Mouse (Mus musculus) heart, postnatal 0 days (tissue): ENCODE measurements around the gene Rasal2. TPM values are rescaled to one million over a fixed set of nuclear protein-coding genes. Genes with fewer than 3 reads are reported as not detected.

Experiments used
- ATAC-seq: fragments of 200-750 bp; cut with Nextera tagmentation; 2 replicates; pipeline ENCODE4 v1.8.0; 2017; ENCODE audit warnings: low read depth, moderate number of reproducible peaks, moderate library complexity; ENCODE audit not compliant: insufficient read depth
- DNase-seq: peaks from one replicate; pipeline ENCODE4 v3.0.0-alpha.2; 2016; ENCODE audit warnings: low spot score
- H3K27ac ChIP-seq: fragments of 300-500 bp; sonication (generic); 2 replicates; pipeline ENCODE4 v1.5.1; 2014; ENCODE audit warnings: low read depth, mild to moderate bottlenecking
- H3K27me3 ChIP-seq: fragments of 300-500 bp; sonication (generic); 2 replicates; pipeline ENCODE4 v1.6.1; 2014; ENCODE audit warnings: low read length, mixed read lengths; ENCODE audit not compliant: control insufficient read depth, insufficient read depth
- H3K36me3 ChIP-seq: fragments of 300-500 bp; sonication (generic); replicated peaks from 2 replicates; pipeline ENCODE4 v1.6.1; 2014; ENCODE audit warnings: low read length, mixed read lengths; ENCODE audit not compliant: control insufficient read depth, insufficient read depth
- H3K4me1 ChIP-seq: fragments of 300-500 bp; sonication (generic); 2 replicates; pipeline ENCODE4 v1.6.1; 2014; ENCODE audit warnings: antibody characterized with exemption; ENCODE audit not compliant: control insufficient read depth, insufficient read depth
- H3K4me2 ChIP-seq: fragments of 300-500 bp; sonication (generic); 2 replicates; pipeline ENCODE4 v1.6.1; 2014; ENCODE audit warnings: low read depth, mild to moderate bottlenecking, low read length, moderate library complexity
- H3K4me3 ChIP-seq: fragments of 300-500 bp; sonication (generic); 2 replicates; pipeline ENCODE4 v1.5.1; 2014; ENCODE audit warnings: low read depth, low read length
- H3K9ac ChIP-seq: fragments of 300-500 bp; sonication (generic); replicated peaks from 2 replicates; pipeline ENCODE4 v1.6.1; 2014; ENCODE audit warnings: low read depth, low read length, mixed read lengths
- H3K9me3 ChIP-seq: fragments of 300-500 bp; sonication (generic); replicated peaks from 2 replicates; pipeline ENCODE4 v1.6.1; 2016; ENCODE audit warnings: low read length; ENCODE audit not compliant: control insufficient read depth
- CTCF ChIP-seq: IDR thresholded peaks from 2 replicates; pipeline ENCODE4 v1.5.1; 2016; ENCODE audit warnings: antibody characterized with exemption, control low read depth, low read depth
- EP300 ChIP-seq: IDR thresholded peaks from 2 replicates; pipeline ENCODE4 v1.6.1; 2016; ENCODE audit warnings: antibody characterized with exemption, low read depth
- WGBS: fragments of 180-500 bp; shearing (Covaris S2); extraction: QIAGEN DNeasy Blood & Tissue Kit; methylation state at CpG from one replicate; pipeline ENCODE4 v1.1.7; 2014; 5-methylcytosine and 5-hydroxymethylcytosine counted together
- polyA plus RNA-seq: library from polyadenylated mRNA; unstranded; fragments of >200 nt; fragmentation: Nextera tagmentation; extraction: Ambion mirVana; gene quantifications from 2 replicates; pipeline ENCODE4 v1.2.1, GENCODE M21; 2015
- total RNA-seq: library from RNA; depleted of rRNA; stranded (reverse); fragments of >200 nt; gene quantifications from 2 replicates; pipeline ENCODE4 v1.2.3, GENCODE M21; 2014; ENCODE audit warnings: low replicate concordance

Rasal2 gene
- total and polyA plus RNA-seq, 2 experiments from 2014 or later = 18.5 to 35.9 TPM

GRCm38 (mm10) chr1:157137854-157138241 is 274.5 kb downstream of the Rasal2 start:
- no peaks in the 10 kb centered on the region for H3K27me3 ChIP-seq
- no peaks in the 10 kb centered on the region for H3K9me3 ChIP-seq
- TF ChIP-seq EP300 (no peak), CTCF (no peak)
- H3K36me3 ChIP-seq = peaks cover 22% of the 10 kb centered on the region
- no peak overlapping the region for H3K4me3 ChIP-seq
- H3K4me2 ChIP-seq = no peak overlapping the region
- 0 out of 2 replicates have a peak, but pooled peaks cover 3% of the 10 kb centered on the region for H3K4me1 ChIP-seq
- no peak overlapping the region for H3K27ac ChIP-seq
- no peak for ATAC-seq
- DNase-seq = no peak
- WGBS = 60% methylated on average over 1 of the region's 1 CpGs
- H3K9ac ChIP-seq = no peak overlapping the region

DNA sequence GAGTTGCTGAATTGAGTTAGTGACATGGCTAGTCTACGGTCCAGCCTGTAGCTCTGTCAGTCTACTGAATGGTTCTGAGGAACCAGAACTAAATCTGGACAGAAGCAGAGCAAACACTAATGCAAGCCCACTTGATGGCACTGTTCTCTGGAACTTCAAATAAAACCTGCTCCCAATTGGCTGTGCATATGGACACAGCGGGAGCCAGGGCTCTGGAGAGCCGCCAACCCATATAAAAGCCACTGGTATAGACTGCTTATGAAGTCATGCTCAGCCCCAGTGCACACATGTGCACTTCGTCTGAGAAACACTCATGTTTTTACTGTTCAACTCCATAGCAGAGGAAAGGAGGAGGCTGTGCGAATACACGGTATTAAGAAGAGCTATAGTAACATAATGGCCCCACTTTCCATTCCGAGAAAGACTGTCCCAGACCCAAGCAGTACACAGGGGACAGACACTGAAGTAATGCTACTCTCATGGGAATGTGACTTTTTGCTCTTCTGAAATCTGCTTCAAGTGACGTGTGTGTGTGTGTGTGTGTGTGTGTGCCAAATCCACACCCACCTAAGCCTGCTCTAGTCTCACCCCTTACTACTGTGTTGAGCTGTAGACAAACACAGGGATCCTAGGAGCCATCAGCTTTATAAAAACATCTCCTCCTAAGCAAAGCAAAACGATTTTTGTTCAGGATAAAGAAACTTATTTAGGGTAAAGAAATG is 275.1 kb downstream of the Rasal2 start:
- Histone ChIP-seq H3K9me3 (no peaks in the 10 kb centered on the region), H3K36me3 (peaks cover 22% of the 10 kb centered on the region), H3K4me3 (no peak overlapping the region), H3K9ac (no peak overlapping the region), H3K4me1 (0 out of 2 replicates have a peak, but pooled peaks cover 3% of the 10 kb centered on the region), H3K27me3 (no peaks in the 10 kb centered on the region), H3K27ac (no peak overlapping the region), H3K4me2 (no peak overlapping the region)
- WGBS = 75% methylated on average over 9 of the region's 9 CpGs
- TF ChIP-seq EP300 = no peak
- TF ChIP-seq CTCF = peak; percentile 22
- no peak for ATAC-seq
- peak; percentile 16 for DNase-seq

- no peaks in the 10 kb centered on the region for H3K9me3 ChIP-seq
- TF ChIP-seq CTCF (no peak), EP300 (no peak)
- H3K27ac ChIP-seq = no peak overlapping the region
- no peaks in the 10 kb centered on the region for H3K27me3 ChIP-seq
- DNase-seq (peak; percentile 35), ATAC-seq (peak; percentile 81)
- H3K4me3 ChIP-seq = no peak overlapping the region
- no peak overlapping the region for H3K4me2 ChIP-seq
- no peak overlapping the region for H3K9ac ChIP-seq
- 67% methylated on average over 2 of the region's 2 CpGs for WGBS
- peaks cover 5% of the 10 kb centered on the region; the same call in 1 of the 2 replicates for H3K4me1 ChIP-seq
- H3K36me3 ChIP-seq = no peaks in the 10 kb centered on the region
Measured at GRCm38 (mm10) chr1:157128219-157128618, 284.2 kb downstream of the Rasal2 start.

GRCm38 (mm10) chr1:157123836-157124235 is 288.6 kb downstream of the Rasal2 start:
- Histone ChIP-seq H3K36me3 (no peaks in the 10 kb centered on the region), H3K27ac (no peak overlapping the region), H3K9ac (no peak overlapping the region), H3K4me1 (peaks cover 5% of the 10 kb centered on the region; the same call in 1 of the 2 replicates), H3K27me3 (no peaks in the 10 kb centered on the region), H3K4me3 (no peak overlapping the region), H3K9me3 (no peaks in the 10 kb centered on the region), H3K4me2 (no peak overlapping the region)
- WGBS = 45% methylated on average over 3 of the region's 3 CpGs
- no peak for DNase-seq
- no peak for TF ChIP-seq EP300
- TF ChIP-seq CTCF = no peak
- ATAC-seq = no peak

GRCm38 (mm10) chr1:157119168-157119567 is 293.2 kb downstream of the Rasal2 start:
- H3K4me3 ChIP-seq = no peak overlapping the region
- no peaks in the 10 kb centered on the region; the same call in 1 of the 2 replicates for H3K9me3 ChIP-seq
- H3K9ac ChIP-seq = no peak overlapping the region
- TF ChIP-seq EP300 (no peak), CTCF (no peak)
- H3K27me3 ChIP-seq = no peaks in the 10 kb centered on the region
- 64% methylated on average over 6 of the region's 6 CpGs for WGBS
- H3K4me1 ChIP-seq = peaks cover 3% of the 10 kb centered on the region; the same call in 1 of the 2 replicates
- no peak overlapping the region for H3K4me2 ChIP-seq
- DNase-seq (no peak), ATAC-seq (no peak; the same call in 1 of the 2 replicates)
- H3K27ac ChIP-seq = no peak overlapping the region
- no peaks in the 10 kb centered on the region for H3K36me3 ChIP-seq

DNA sequence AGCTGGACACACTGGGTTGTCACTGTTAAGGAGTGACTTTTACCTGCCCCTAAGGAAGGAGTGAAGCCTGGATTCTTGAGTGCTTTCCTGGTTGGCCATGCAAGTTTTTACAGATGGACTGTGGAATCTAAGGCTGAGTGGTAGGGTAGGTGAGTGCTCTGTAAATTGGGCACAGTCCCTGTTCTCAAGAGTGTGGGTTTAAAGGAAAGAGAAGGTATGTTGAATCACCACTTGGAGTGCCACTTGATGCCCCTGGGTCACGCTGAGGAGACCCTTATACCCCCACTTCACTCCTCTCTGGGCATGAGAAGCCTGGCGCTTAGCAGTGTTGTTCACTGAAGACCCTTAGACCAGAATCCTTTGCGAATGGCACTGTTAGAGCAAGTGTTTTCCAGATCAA is 295.0 kb downstream of the Rasal2 start:
- TF ChIP-seq EP300 = no peak
- no peak for TF ChIP-seq CTCF
- Histone ChIP-seq H3K4me1 (no peaks in the 10 kb centered on the region), H3K9ac (no peak overlapping the region), H3K27ac (no peak overlapping the region), H3K4me3 (no peak overlapping the region), H3K9me3 (no peaks in the 10 kb centered on the region; the same call in 1 of the 2 replicates), H3K36me3 (no peaks in the 10 kb centered on the region), H3K27me3 (no peaks in the 10 kb centered on the region), H3K4me2 (no peak overlapping the region)
- no peak for DNase-seq
- 86% methylated on average over 3 of the region's 3 CpGs for WGBS
- ATAC-seq = no peak
